Mouse (Mus musculus): ENCODE measurements around the gene Ube2k. TPM values are rescaled to one million over a fixed set of nuclear protein-coding genes. Genes with fewer than 3 reads are reported as not detected.
A peak's percentile ranks its signal among the peaks of the same experiment; 100 is the strongest.

Ube2k gene
- polyA plus RNA-seq, 1 experiment from 2014 or later = 181 TPM

GRCm38 (mm10) chr5:65541889-65542288, 4.9 kb downstream of the Ube2k start:
- H3K9ac ChIP-seq = no peak overlapping the region
- H3K4me1 ChIP-seq = peaks cover 5% of the 10 kb centered on the region
- no peaks in the 10 kb centered on the region for H3K27me3 ChIP-seq (replicated peaks)
- WGBS = 91% methylated on average over 3 of the region's 3 CpGs
- no peak for ATAC-seq (ENCODE audit: low FRiP score, low read depth)
- H3K4me3 ChIP-seq = no peak overlapping the region
- H3K4me2 ChIP-seq (replicated peaks) = no peak overlapping the region
- no peak overlapping the region for H3K27ac ChIP-seq
- H3K36me3 ChIP-seq = no peaks in the 10 kb centered on the region
- no peaks in the 10 kb centered on the region for H3K9me3 ChIP-seq

DNA sequence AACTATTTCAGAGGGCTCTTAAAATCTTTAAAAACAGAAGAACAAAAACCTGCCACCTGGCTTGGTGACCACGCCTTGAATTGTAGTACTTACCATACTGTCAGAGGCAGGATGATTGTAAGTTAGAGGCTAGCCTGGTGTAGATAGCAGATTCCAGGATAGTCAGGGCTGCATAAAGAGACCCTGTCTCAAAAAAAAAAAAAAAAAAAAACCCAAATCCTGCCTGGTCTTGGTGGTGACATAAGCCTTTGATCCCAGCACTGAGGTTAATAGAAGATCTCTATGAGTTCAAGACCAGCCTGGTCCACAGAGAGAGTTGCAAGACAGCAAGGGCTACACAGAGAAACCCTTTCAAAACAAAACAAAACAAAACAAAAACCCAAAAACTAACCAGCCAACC, 6.5 kb downstream of the Ube2k start:
- no peak overlapping the region for H3K4me2 ChIP-seq (replicated peaks)
- peaks cover 5% of the 10 kb centered on the region for H3K4me1 ChIP-seq
- no peak overlapping the region for H3K27ac ChIP-seq
- no peak for ATAC-seq (ENCODE audit: low FRiP score, low read depth)
- 98% methylated on average over 1 of the region's 1 CpGs for WGBS
- H3K36me3 ChIP-seq = no peaks in the 10 kb centered on the region
- H3K9me3 ChIP-seq = no peaks in the 10 kb centered on the region
- H3K4me3 ChIP-seq = no peak overlapping the region
- no peak overlapping the region for H3K9ac ChIP-seq
- no peaks in the 10 kb centered on the region for H3K27me3 ChIP-seq (replicated peaks)

GRCm38 (mm10) chr5:65544616-65545015, 7.6 kb downstream of the Ube2k start:
- no peaks in the 10 kb centered on the region for H3K36me3 ChIP-seq
- H3K27me3 ChIP-seq (replicated peaks) = no peaks in the 10 kb centered on the region
- H3K4me1 ChIP-seq = no peaks in the 10 kb centered on the region
- H3K9me3 ChIP-seq = no peaks in the 10 kb centered on the region
- ATAC-seq (ENCODE audit: low FRiP score, low read depth) = no peak
- H3K4me2 ChIP-seq (replicated peaks) = no peak overlapping the region
- no peak overlapping the region for H3K4me3 ChIP-seq
- no peak overlapping the region for H3K27ac ChIP-seq
- 88% methylated on average over 2 of the region's 2 CpGs for WGBS
- no peak overlapping the region for H3K9ac ChIP-seq

- Histone ChIP-seq H3K4me2 (replicated peaks) (no peak overlapping the region), H3K27me3 (replicated peaks) (no peaks in the 10 kb centered on the region), H3K9ac (no peak overlapping the region), H3K27ac (no peak overlapping the region), H3K4me1 (no peaks in the 10 kb centered on the region), H3K4me3 (no peak overlapping the region), H3K9me3 (no peaks in the 10 kb centered on the region), H3K36me3 (0 out of 2 replicates have a peak, but pooled peaks cover 5% of the 10 kb centered on the region)
- no peak for ATAC-seq (ENCODE audit: low FRiP score, low read depth)
- 95% methylated on average over 1 of the region's 1 CpGs for WGBS
Measured at GRCm38 (mm10) chr5:65549677-65550076, 12.6 kb downstream of the Ube2k start.

DNA sequence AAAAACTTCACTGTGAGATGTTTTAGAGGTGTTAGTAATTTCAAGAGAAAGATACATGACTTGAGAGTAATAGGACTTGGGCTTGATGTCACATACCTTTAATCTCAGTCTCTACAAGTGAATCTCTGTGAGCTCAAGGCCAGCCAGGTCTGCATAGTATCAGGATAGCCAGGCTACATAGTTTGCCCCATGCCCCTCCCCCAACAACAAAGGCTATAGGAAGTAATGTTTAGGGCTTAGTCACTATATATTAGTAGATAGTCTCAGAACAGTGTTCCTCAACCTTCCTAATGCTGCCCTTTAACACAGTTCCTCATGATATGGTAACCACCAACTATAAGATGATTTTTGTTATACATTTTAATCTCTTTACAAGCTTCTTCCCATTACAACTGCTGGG, 20.1 kb downstream of the Ube2k start:
- no peak overlapping the region for H3K4me2 ChIP-seq (replicated peaks)
- H3K27me3 ChIP-seq (replicated peaks) = no peaks in the 10 kb centered on the region
- H3K27ac ChIP-seq = no peak overlapping the region
- peaks cover 8% of the 10 kb centered on the region for H3K4me1 ChIP-seq
- H3K36me3 ChIP-seq = 0 out of 2 replicates have a peak, but pooled peaks cover 5% of the 10 kb centered on the region
- no peak overlapping the region for H3K4me3 ChIP-seq
- no peaks in the 10 kb centered on the region for H3K9me3 ChIP-seq
- no peak overlapping the region for H3K9ac ChIP-seq
- ATAC-seq (ENCODE audit: low FRiP score, low read depth) = no peak

DNA sequence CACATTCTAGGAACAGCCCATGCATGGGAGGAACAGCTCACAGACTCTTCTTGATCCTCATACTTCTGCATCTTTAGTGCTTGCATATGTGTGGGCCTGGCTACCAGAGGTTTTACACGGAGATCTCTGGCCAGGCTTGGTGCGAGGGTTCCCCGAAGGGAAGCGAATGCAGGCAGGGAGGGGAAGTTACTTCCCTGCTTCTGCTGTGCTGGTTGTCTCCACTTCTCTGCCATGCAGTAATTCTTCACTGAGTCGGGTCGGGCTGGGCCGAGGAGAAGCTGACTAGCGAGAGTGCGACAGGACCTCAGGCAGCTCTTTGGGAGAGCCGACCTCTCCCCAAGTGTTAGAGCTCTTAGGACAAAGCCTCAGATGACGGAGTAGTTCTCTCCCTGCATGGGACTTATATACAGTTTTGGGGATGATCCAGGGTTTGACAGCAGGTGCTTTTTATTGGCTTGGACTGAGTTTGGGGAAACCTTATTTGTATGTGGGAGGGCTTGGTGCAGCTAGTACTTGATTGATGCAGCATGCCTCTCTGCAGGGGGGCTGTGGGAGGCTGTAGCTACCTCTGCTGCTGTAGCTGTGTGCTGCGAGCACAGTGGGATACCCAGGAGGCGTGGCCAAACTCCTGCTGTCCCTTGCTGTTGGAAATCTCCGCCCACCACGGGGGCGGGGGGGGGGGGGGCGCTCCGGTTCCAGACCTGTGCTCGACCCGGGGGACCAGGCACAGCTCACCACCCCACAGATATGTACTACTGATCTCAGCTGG, 24.3 kb downstream of the Ube2k start:
- no peaks in the 10 kb centered on the region for H3K36me3 ChIP-seq
- ATAC-seq (ENCODE audit: low FRiP score, low read depth) = peak; percentile 61
- H3K4me2 ChIP-seq (replicated peaks) = peak overlapping the region; percentile 14
- no peaks in the 10 kb centered on the region for H3K27me3 ChIP-seq (replicated peaks)
- no peak overlapping the region for H3K27ac ChIP-seq
- no peak overlapping the region for H3K4me3 ChIP-seq
- 15% methylated on average over 20 of the region's 20 CpGs for WGBS
- no peaks in the 10 kb centered on the region for H3K9me3 ChIP-seq
- H3K9ac ChIP-seq = no peak overlapping the region
- peaks cover 8% of the 10 kb centered on the region for H3K4me1 ChIP-seq

DNA sequence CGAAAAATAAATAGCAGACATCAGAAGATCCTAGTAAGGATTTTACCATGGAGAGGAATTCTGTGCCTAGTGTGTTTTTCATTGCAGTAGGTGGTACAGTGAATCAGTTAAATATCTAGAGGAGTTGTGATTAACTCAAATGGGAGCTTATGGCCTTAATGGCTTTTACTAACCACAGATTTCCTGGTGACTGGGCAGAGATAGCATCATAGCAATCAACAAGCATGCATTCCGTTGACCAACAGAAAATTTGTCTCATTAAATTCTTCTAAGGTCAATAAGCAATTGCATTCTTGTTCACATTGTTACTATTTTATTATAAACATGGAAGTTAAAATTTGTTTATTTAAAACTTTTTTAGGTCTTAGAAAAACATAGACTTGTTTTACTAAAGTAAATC, 28.5 kb downstream of the Ube2k start:
- no peaks in the 10 kb centered on the region for H3K27me3 ChIP-seq (replicated peaks)
- H3K27ac ChIP-seq = no peak overlapping the region
- no peaks in the 10 kb centered on the region; the same call in 1 of the 2 replicates for H3K36me3 ChIP-seq
- no peak overlapping the region for H3K9ac ChIP-seq
- H3K4me2 ChIP-seq (replicated peaks) = no peak overlapping the region
- WGBS = 88% methylated on average over 2 of the region's 2 CpGs
- H3K4me3 ChIP-seq = no peak overlapping the region
- no peak for ATAC-seq (ENCODE audit: low FRiP score, low read depth)
- peaks cover 8% of the 10 kb centered on the region for H3K4me1 ChIP-seq
- no peaks in the 10 kb centered on the region for H3K9me3 ChIP-seq

GRCm38 (mm10) chr5:65574876-65575275, 37.8 kb downstream of the Ube2k start:
- Histone ChIP-seq H3K4me2 (replicated peaks) (no peak overlapping the region), H3K27me3 (replicated peaks) (no peaks in the 10 kb centered on the region), H3K36me3 (peaks cover 10% of the 10 kb centered on the region), H3K9ac (no peak overlapping the region), H3K27ac (no peak overlapping the region), H3K9me3 (no peaks in the 10 kb centered on the region), H3K4me1 (no peaks in the 10 kb centered on the region), H3K4me3 (no peak overlapping the region)
- WGBS = 83% methylated on average over 2 of the region's 2 CpGs
- no peak for ATAC-seq (ENCODE audit: low FRiP score, low read depth)

DNA sequence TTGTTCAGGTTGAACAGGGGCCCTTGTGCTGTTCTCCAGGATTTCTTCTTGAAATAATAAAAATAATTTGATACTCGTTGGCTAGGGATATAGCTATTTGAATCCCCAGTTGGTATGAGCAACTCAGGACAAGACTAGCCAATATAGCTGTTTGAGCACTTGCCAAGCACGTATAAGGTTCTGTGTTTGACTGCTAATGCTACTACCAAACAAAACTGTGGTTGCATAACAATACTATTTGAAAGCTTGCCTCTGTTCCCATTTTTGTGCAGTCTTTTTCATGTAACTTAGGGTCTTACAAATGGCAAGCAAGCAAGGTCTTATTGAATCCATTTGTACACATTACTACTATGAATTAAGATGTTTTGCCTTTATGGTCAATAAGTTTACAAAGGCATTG, 38.9 kb downstream of the Ube2k start:
- 80% methylated on average over 2 of the region's 2 CpGs for WGBS
- Histone ChIP-seq H3K9ac (no peak overlapping the region), H3K4me3 (no peak overlapping the region), H3K4me2 (replicated peaks) (no peak overlapping the region), H3K9me3 (no peaks in the 10 kb centered on the region), H3K4me1 (no peaks in the 10 kb centered on the region), H3K36me3 (peaks cover 10% of the 10 kb centered on the region), H3K27ac (no peak overlapping the region), H3K27me3 (replicated peaks) (no peaks in the 10 kb centered on the region)
- ATAC-seq (ENCODE audit: low FRiP score, low read depth) = no peak

DNA sequence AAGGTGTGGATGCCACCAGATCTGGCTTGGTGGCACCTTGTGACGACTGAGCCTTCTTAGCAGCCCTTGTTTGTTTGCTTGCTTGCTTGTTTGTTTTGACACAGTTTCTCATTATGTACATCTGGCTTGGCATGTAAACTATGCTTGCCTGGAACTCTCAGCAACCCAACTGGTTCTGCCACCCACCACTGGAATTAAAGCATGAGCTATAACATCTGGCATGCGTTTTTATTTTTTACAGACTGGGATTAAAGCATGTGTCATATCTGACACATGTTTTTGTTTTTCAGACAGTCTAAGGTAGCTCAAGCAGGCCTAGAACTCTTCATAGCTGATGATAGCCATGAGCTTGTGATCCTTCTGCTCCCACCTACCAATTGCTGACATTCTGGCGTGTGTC, 41.5 kb downstream of the Ube2k start:
- ATAC-seq (ENCODE audit: low FRiP score, low read depth) = no peak
- WGBS = 91% methylated on average over 3 of the region's 3 CpGs

DNA sequence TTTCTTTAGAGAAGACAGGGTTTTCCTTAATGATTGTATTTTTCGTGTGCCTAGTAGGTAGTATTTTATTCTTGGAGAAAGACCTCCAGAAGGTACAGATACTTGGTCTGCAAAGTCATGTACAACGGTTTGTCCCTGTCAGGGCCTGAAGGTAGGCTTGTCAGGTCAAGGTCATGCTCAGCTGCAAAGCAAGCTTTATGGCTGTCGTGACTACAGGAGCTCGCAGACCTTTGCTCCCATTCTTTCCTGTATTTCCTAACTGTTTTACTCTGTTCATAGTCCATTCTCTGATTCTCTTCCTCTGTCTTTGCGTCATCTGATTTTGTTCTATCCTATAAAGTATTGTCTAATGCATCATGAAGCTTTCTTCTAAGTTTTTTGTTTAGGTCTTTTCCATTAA, 49.3 kb downstream of the Ube2k start:
- H3K9ac ChIP-seq = no peak overlapping the region
- no peak overlapping the region for H3K27ac ChIP-seq
- no peaks in the 10 kb centered on the region for H3K27me3 ChIP-seq (replicated peaks)

More for the DNA sequence above, 41.5 kb downstream of the Ube2k start:
- Histone ChIP-seq H3K9me3 (no peaks in the 10 kb centered on the region), H3K4me1 (no peaks in the 10 kb centered on the region), H3K36me3 (peaks cover 13% of the 10 kb centered on the region), H3K27me3 (replicated peaks) (no peaks in the 10 kb centered on the region), H3K27ac (no peak overlapping the region), H3K4me2 (replicated peaks) (no peak overlapping the region), H3K4me3 (no peak overlapping the region), H3K9ac (no peak overlapping the region)

DNA sequence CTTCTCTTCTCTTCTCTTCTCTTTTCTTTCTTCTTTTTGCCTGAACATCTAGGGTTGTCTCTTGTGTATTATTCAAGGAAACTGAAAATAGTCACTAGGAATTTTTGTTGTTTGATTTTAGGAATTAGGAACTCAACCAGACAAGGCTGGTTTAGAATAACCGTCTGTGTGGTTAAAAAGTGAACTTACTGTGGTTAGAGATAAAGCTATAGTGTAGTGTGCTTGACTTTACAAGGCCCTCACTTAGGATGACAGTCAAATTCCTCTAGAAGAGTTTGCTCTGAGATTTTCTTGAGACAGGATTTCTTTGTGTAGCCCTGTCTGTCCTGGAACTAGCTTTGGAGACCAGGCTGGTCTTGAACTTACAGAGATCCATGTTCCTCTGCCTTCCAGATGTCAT, 53.2 kb downstream of the Ube2k start:
- 91% methylated on average over 1 of the region's 1 CpGs for WGBS
- peaks cover 13% of the 10 kb centered on the region for H3K36me3 ChIP-seq

More for the DNA sequence above, 49.3 kb downstream of the Ube2k start:
- Histone ChIP-seq H3K4me1 (no peaks in the 10 kb centered on the region), H3K4me3 (no peak overlapping the region), H3K9me3 (no peaks in the 10 kb centered on the region), H3K36me3 (peaks cover 18% of the 10 kb centered on the region), H3K4me2 (replicated peaks) (no peak overlapping the region)
- WGBS = 86% methylated on average over 5 of the region's 5 CpGs
- no peak for ATAC-seq (ENCODE audit: low FRiP score, low read depth)

DNA sequence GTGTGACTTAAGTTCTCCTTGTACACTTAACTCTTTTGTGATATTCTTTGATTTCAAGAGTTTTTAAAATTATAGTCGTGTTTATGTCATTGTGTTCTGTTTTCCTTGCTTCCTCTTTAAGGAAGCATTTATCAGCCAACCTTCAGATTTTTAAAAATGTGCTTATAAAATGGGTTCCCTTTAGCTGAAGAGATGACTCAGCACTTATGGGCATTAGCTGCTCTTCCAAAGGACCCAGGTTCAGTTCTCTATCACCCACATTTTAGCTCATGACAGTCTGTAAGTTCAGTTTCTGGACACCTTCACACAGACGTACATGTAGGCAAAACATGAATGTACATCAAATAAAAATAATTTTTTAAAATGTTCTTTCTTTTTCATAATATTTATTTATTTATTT, 55.4 kb downstream of the Ube2k start:
- Histone ChIP-seq H3K36me3 (peaks cover 8% of the 10 kb centered on the region), H3K27ac (no peak overlapping the region), H3K9ac (no peak overlapping the region), H3K27me3 (replicated peaks) (no peaks in the 10 kb centered on the region), H3K9me3 (no peaks in the 10 kb centered on the region), H3K4me1 (no peaks in the 10 kb centered on the region), H3K4me3 (no peak overlapping the region), H3K4me2 (replicated peaks) (no peak overlapping the region)
- WGBS = 94% methylated on average over 2 of the region's 2 CpGs
- ATAC-seq (ENCODE audit: low FRiP score, low read depth) = no peak

More for the DNA sequence above, 53.2 kb downstream of the Ube2k start:
- Histone ChIP-seq H3K4me1 (no peaks in the 10 kb centered on the region), H3K27ac (no peak overlapping the region), H3K9me3 (no peaks in the 10 kb centered on the region), H3K9ac (no peak overlapping the region), H3K27me3 (replicated peaks) (no peaks in the 10 kb centered on the region), H3K4me3 (no peak overlapping the region), H3K4me2 (replicated peaks) (no peak overlapping the region)
- ATAC-seq (ENCODE audit: low FRiP score, low read depth) = no peak

Data from neural tube, embryonic 12.5 days (tissue).